Mouse (Mus musculus): ENCODE data around the gene BC048562.

DNA sequence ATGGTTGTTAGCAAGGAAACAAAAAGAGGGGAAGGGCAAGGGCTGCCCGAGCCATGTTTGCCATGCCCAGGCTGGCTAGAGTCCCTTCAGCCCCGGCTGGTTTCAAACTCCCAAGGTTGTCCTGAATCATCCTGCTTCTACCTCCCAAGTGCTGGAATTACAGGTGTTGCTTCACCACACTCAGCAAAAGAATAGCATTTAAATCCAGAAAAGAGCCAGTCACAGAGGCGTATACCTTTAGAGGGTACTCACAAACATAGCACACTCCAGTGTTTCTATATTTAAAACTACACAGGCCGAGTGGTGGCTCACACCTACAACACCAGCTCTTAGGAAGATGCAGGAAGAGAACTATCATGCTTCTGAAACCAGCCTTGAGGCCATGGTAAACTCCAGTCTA lies 26.7 kb upstream of the BC048562 start:
- TF ChIP-seq POLR2A (IDR thresholded peaks at IDR 0.05; ENCODE audit: control insufficient read depth in 1 of 2, insufficient read depth in 1 of 2, low read depth in 1 of 2, low read length in 2 of 2, poor library complexity in 1 of 2) (no peak), ZC3H11A (IDR thresholded peaks at IDR 0.05; ENCODE audit: low read depth, low read length) (no peak), CTCF (IDR thresholded peaks at IDR 0.05 in 2 of 3, conservative IDR thresholded peaks at IDR 0.05 in 1 of 3; ENCODE audit: control insufficient read depth in 1 of 3, insufficient read depth in 1 of 3, low read depth in 2 of 3, low read length in 3 of 3, poor library complexity in 1 of 3, severe bottlenecking in 1 of 3) (no peak), JUND (IDR thresholded peaks at IDR 0.05; ENCODE audit: low read depth, low read length) (no peak), EP300 (IDR thresholded peaks at IDR 0.05; ENCODE audit: low read depth in 1 of 2, low read length in 2 of 2) (no peak), MYC (IDR thresholded peaks at IDR 0.05; ENCODE audit: low read depth, low read length) (no peak), ETS1 (IDR thresholded peaks at IDR 0.05; ENCODE audit: low read depth, low read length) (no peak), E2F4 (IDR thresholded peaks at IDR 0.05; ENCODE audit: borderline replicate concordance, low read depth, low read length) (no peak), ZNF384 (IDR thresholded peaks at IDR 0.05; ENCODE audit: low read depth, low read length) (no peak), MEF2A (IDR thresholded peaks at IDR 0.05; ENCODE audit: extremely low read depth, insufficient replicate concordance, low read depth, low read length, poor library complexity, severe bottlenecking) (no peak), ELF1 (IDR thresholded peaks at IDR 0.05; ENCODE audit: low read depth, low read length) (no peak), RCOR1 (IDR thresholded peaks at IDR 0.05; ENCODE audit: low read depth, low read length) (no peak)
